Mouse (Mus musculus): ENCODE measurements around the gene Gbf1. TPM values are rescaled to one million over a fixed set of nuclear protein-coding genes. Genes with fewer than 3 reads are reported as not detected.
"Not testable (repeated sequence)": the region's sequence is repeated elsewhere in the genome, so short reads cannot be mapped to it uniquely, and the experiment has no call there.

Gbf1 gene
- total RNA-seq, 2 experiments from 2014 or later = 87.4 to 98.2 TPM

DNA sequence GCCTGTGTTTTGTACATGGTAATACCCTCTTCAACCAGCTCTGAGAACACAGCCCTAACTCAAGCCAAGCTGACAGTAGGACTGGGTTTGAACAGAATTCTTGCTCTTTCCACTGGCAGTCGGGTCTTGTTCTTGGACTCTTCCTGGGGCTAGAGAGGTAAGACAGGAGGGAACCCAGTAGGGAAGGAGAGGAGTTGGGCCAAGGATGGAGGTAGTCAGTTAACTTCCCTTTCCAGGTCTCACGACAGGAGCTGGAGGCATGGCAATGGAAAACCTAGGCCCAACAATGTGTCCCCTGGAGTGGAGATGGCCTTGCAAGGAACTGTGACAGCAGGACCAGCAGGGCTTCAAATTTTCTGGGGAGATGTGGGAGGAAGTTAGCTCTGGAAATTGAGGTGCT lies 12.0 kb upstream of the Gbf1 start:
- DNase-seq (ENCODE audit: low spot score in 2 of 2) = no peak
- intact Hi-C loops (cut with DNase I) = no loop called here

GRCm38 (mm10) chr19:46141091-46141490 lies 11.2 kb upstream of the Gbf1 start:
- no peak for DNase-seq (ENCODE audit: low spot score in 2 of 2)
- intact Hi-C loops (cut with DNase I) = no loop called here

DNA sequence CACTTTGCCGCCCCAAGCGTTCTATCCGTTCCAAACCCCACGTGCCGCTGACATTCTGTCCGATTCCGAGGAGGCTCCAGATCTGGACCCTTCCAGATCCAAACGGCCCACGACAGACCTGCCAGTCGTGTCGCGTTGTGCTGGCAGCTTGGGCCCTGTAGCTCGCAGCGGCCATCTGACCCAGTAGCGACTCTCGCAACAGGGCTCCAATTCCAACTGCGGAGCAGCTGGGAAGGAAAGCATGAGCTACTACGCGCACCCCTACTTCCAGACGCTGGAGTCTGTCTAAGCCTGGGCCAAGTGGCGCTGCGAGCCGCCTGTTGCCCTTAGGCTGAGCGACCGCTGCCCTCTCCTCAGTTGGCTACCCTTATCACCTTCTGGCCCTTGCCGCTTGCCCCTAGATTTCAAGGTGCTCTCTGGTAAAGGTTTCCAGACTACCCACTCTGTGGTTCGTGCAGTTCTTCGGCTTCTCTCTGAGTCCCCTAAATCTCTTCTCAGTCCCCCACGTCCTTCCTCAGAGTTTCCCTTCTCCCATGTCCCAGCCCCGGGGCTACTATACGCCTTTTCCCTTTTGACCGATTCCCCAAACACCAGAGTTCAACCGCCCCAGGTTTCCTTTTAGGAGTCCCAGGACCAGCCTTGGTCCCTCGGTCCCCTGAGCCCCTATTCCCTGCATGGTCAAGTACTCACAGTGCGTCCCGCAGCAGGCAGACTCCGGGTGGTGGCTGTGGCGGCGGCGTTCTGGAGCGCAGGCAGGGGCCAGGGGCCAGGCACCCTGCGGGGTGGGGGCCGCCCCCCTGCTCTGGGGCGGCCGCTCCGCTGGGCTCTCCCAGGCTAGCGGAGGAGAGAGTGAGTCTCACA lies 4.6 kb upstream of the Gbf1 start, which contains the start of gene Pitx3:
Pitx3 (minus strand) TSS at position 816 of the 861 bp plus-strand sequence.
- DNase-seq (ENCODE audit: low spot score in 2 of 2) = no peak
- intact Hi-C loops (cut with DNase I) = no loop called here

- intact Hi-C loops (cut with DNase I) = no loop called here
- DNase-seq (ENCODE audit: low spot score in 2 of 2) = peak; percentile 27 to 50
Observed at GRCm38 (mm10) chr19:46148372-46148760, 3.9 kb upstream of the Gbf1 start.

DNA sequence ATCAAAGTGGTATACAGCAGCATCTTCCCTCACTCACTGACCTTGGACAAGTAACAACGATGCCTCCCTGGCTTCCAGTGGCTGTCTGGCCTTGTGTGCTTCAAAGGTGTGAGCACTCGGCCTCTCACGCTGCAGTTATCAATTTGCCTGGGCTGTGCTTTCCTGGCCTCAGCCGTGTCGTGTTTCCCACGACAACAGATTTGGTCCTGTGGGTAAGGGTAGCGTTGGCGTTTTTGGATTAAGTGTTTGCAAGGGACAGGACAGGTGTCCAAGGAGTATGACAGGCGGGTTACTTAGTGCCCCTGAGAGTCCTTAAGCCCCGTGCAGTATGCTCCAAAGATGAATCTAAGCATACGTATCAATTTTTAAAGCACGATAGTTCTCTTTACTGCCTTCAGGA lies 3.2 kb upstream of the Gbf1 start:
- DNase-seq (ENCODE audit: low spot score in 2 of 2) = no peak
- intact Hi-C loops (cut with DNase I) = no loop called here

DNA sequence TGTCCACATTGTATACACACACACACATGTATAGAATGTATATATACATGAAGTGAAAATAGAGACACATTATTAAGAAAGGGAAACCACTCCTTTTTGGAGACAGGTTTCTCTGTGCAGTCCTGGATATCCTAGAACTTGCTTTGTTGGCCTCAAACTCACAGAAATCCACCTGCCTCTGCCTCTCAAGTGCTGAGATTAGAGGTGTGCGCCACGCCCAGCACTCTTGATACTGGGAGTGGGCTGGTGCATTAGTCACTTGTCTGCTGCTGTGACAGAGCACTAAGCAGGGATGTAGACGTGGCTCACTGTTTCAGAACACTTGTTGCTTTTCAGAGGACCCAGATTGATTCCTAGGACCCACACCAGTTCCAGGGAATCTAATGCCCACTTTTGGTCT lies 13.6 kb downstream of the Gbf1 start:
- intact Hi-C loops (cut with DNase I) = no loop called here
- no peak for DNase-seq (ENCODE audit: low spot score in 2 of 2)

DNA sequence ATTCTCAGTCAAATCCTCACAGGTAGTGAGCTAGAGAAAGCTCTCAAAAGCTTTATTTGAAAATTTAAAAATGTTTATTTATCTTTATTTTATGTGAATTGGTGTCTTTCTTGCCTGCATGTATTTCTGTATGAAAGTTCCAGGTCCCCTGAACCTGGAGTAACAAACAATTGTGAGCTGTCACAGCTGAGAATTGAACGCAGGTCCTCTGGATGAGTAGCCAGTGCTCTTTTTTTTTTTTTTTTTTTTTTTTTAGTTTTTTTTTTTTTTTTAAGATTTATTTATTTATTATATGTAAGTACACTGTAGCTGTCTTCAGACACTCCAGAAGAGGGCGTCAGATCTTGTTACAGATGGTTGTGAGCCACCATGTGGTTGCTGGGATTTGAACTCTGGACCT lies 14.9 kb downstream of the Gbf1 start:
- DNase-seq (ENCODE audit: low spot score in 2 of 2); intact Hi-C loops (cut with DNase I): not testable (repeated sequence)

GRCm38 (mm10) chr19:46169396-46169795 lies 17.1 kb downstream of the Gbf1 start:
- intact Hi-C loops (cut with DNase I) = no loop called here
- DNase-seq (ENCODE audit: low spot score in 2 of 2) = no peak

- intact Hi-C loops (cut with DNase I) = no loop called here
- no peak for DNase-seq (ENCODE audit: low spot score in 2 of 2)
Observed at GRCm38 (mm10) chr19:46169913-46170312, 17.6 kb downstream of the Gbf1 start.

DNA sequence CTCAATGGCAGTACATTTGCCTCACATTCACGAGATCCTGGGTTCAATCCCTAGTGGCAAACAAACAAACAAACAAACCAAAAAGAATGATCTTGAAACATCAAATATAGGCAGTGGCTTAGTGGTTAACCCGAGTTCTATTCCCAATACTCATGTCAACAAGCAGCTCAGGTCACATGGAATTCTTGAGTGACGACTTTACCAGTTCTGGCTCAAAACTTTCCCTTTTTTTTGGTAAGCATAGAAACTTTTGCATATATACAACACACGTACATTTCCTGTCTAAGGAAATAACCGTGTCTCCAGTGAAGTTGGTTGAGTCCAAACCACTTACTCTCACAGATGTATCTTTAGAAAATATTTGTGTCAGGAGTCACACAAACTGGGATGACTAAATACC lies 20.2 kb downstream of the Gbf1 start:
- no peak for DNase-seq (ENCODE audit: low spot score in 2 of 2)
- intact Hi-C loops (cut with DNase I) = no loop called here

DNA sequence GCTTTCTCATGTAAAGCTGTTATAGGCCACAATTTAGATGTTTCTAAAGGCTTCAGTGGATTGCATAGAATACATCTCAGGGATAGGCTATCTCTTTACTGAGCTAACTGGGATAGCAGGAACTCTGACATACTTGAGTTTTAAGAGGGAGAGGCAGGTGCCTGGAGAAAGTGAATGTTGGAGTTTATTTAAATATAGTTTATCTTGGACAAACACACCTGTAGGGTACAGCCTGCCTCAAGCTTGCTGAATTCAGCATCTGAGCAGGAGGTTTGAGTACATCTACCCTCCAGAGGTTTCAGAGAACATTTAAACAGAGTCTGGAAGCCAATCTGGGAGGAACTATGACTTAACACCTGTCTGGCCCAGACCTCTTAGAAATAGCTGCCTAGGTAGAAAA lies 22.9 kb downstream of the Gbf1 start:
- no peak for DNase-seq (ENCODE audit: low spot score in 2 of 2)
- intact Hi-C loops (cut with DNase I) = no loop called here

- intact Hi-C loops (cut with DNase I) = no loop called here
- no peak for DNase-seq (ENCODE audit: low spot score in 2 of 2)
Observed at GRCm38 (mm10) chr19:46177046-46177445, 24.7 kb downstream of the Gbf1 start.

DNA sequence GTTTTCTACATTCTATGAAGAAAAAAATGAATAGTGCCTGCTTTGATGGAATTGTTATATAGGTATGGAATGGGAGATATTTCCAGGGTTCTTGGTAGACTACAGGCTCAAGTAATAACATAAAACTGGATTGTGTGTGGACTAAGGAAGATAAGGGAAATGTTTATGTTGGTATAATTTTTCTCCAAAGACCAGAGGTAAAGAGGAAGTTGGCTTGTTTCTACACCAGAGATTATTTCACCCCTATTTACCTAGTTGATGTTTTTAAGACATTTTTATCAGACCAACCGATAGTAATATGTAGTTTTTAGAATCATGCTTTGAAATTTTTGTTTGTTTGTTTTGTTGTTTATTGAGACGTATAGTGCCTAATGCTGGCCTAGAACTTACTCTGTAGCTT lies 28.0 kb downstream of the Gbf1 start:
- intact Hi-C loops (cut with DNase I) = no loop called here
- DNase-seq (ENCODE audit: low spot score in 2 of 2) = no peak

GRCm38 (mm10) chr19:46182241-46182640 lies 29.9 kb downstream of the Gbf1 start:
- DNase-seq (ENCODE audit: low spot score in 2 of 2) = no peak

DNA sequence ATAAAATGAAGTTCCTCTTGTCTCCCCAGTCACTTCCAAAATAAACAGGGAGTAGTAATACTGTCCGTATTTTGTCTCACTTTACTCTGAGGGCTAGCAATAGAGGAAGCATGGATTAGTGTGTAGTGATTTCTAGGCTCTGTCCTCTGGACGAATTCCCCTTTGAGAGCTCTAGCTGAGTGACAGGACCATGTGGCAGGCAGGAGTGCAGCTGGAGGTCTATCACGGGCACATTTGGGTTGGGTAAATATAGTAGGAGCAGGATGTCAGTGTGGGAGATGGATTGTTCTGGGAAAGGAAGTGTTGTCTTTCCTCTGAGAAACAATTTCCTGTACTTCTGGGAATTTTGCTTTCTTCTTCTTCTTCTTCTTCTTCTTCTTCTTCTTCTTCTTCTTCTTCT lies 34.3 kb downstream of the Gbf1 start:
- DNase-seq (ENCODE audit: low spot score in 2 of 2) = peak in 1 of 2 experiments; percentile 10
- intact Hi-C loops (cut with DNase I) = no loop called here

More at GRCm38 (mm10) chr19:46182241-46182640, 29.9 kb downstream of the Gbf1 start:
- intact Hi-C loops (cut with DNase I) = no loop called here

GRCm38 (mm10) chr19:46187203-46187602 lies 34.9 kb downstream of the Gbf1 start:
- intact Hi-C loops (cut with DNase I) = no loop called here
- no peak for DNase-seq (ENCODE audit: low spot score in 2 of 2)

DNA sequence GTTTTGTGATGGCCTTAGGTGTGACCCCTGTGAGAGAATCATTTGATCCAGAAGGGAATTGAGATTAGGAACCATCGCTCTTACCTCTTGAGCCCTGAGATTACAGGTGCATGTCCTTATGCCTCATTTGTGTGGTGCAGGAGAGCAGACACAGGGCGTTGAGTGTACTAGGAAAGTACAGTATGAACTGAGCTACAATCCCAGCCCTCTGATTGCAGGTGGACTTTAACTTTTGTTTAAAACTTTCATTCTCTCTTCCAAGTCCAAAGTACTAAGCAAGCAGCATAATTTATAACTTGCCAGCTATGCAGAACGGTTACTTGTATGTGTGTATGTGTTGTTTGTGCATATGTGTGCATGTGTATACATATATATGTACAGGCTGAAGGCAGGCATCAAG lies 46.0 kb downstream of the Gbf1 start:
- DNase-seq (ENCODE audit: low spot score in 2 of 2) = no peak
- intact Hi-C loops (cut with DNase I) = no loop called here

GRCm38 (mm10) chr19:46198891-46199290 lies 46.6 kb downstream of the Gbf1 start:
- intact Hi-C loops (cut with DNase I) = no loop called here
- no peak for DNase-seq (ENCODE audit: low spot score in 2 of 2)

- intact Hi-C loops (cut with DNase I) = no loop called here
Observed at GRCm38 (mm10) chr19:46204166-46204565, 51.9 kb downstream of the Gbf1 start.

GRCm38 (mm10) chr19:46205680-46206079 lies 53.4 kb downstream of the Gbf1 start:
- DNase-seq (ENCODE audit: low spot score in 2 of 2) = no peak
- intact Hi-C loops (cut with DNase I) = no loop called here

More at GRCm38 (mm10) chr19:46204166-46204565, 51.9 kb downstream of the Gbf1 start:
- DNase-seq (ENCODE audit: low spot score in 2 of 2) = no peak

DNA sequence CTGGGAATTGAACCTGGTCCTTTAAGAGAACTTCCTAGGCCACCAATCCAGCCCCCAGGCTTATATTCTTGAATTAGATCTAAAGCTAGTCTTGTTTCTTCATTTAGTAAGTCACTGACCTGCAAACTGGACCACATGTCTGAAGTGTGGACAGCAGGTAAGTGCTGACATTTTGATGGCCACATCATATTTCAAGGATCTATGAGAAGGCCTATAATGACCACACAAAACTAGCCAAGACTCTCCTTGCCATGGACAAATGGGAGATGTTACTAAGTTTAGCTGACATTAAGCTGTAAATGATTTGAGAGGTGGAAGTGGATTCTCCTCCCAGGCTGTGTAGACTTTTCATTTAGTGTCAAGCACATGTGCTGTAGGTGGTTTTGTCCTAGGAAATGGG lies 58.6 kb downstream of the Gbf1 start:
- intact Hi-C loops (cut with DNase I) = no loop called here
- DNase-seq (ENCODE audit: low spot score in 2 of 2) = no peak

GRCm38 (mm10) chr19:46214541-46214940 lies 62.2 kb downstream of the Gbf1 start:
- DNase-seq (ENCODE audit: low spot score in 2 of 2) = no peak
- intact Hi-C loops (cut with DNase I) = no loop called here
